Mouse (Mus musculus): ENCODE data around the gene Lipk. TPM values are rescaled to one million over a fixed set of nuclear protein-coding genes. Genes with fewer than 3 reads are reported as not detected.

Gene Lipk
- polyA plus RNA-seq, 1 experiment from 2014 or later: not detected

GRCm38 (mm10) chr19:34074239-34074638, 66.1 kb downstream of the Lipk start:
- H3K9me3 ChIP-seq: no peaks in the 10 kb centered on the region
- H3K27me3 ChIP-seq (ENCODE audit: insufficient read depth, poor library complexity, severe bottlenecking): no peaks in the 10 kb centered on the region
- no peak overlapping the region for H3K27ac ChIP-seq
- H3K36me3 ChIP-seq: no peaks in the 10 kb centered on the region
- DNase-seq (ENCODE audit: low spot score): no peak
- H3K4me1 ChIP-seq: no peaks in the 10 kb centered on the region
- H3K4me3 ChIP-seq: no peak overlapping the region

GRCm38 (mm10) chr19:34078130-34078529, 70.0 kb downstream of the Lipk start:
- H3K4me1 ChIP-seq: no peaks in the 10 kb centered on the region
- H3K4me3 ChIP-seq: no peak overlapping the region
- no peaks in the 10 kb centered on the region for H3K9me3 ChIP-seq
- H3K27me3 ChIP-seq (ENCODE audit: insufficient read depth, poor library complexity, severe bottlenecking): no peaks in the 10 kb centered on the region
- H3K36me3 ChIP-seq: no peaks in the 10 kb centered on the region
- DNase-seq (ENCODE audit: low spot score): no peak
- 78% methylated on average over 2 of the region's 2 CpGs for WGBS
- no peak overlapping the region for H3K27ac ChIP-seq

GRCm38 (mm10) chr19:34089011-34089680, 81.1 kb downstream of the Lipk start:
- no peak for DNase-seq (ENCODE audit: low spot score)
- Histone ChIP-seq H3K4me3 (no peak overlapping the region), H3K9me3 (no peaks in the 10 kb centered on the region), H3K4me1 (no peaks in the 10 kb centered on the region), H3K36me3 (no peaks in the 10 kb centered on the region), H3K27me3 (ENCODE audit: insufficient read depth, poor library complexity, severe bottlenecking) (no peaks in the 10 kb centered on the region), H3K27ac (no peak overlapping the region)
- 72% methylated on average over 3 of the region's 3 CpGs for WGBS

- H3K36me3 ChIP-seq: no peaks in the 10 kb centered on the region
- 77% methylated on average over 5 of the region's 5 CpGs for WGBS
- no peaks in the 10 kb centered on the region for H3K27me3 ChIP-seq (ENCODE audit: insufficient read depth, poor library complexity, severe bottlenecking)
Observed at GRCm38 (mm10) chr19:34095381-34095780, 87.3 kb downstream of the Lipk start.

GRCm38 (mm10) chr19:34096228-34096627, 88.1 kb downstream of the Lipk start:
- no peak overlapping the region for H3K27ac ChIP-seq
- no peak overlapping the region for H3K4me3 ChIP-seq
- no peaks in the 10 kb centered on the region for H3K27me3 ChIP-seq (ENCODE audit: insufficient read depth, poor library complexity, severe bottlenecking)
- H3K4me1 ChIP-seq: no peaks in the 10 kb centered on the region
- no peaks in the 10 kb centered on the region for H3K36me3 ChIP-seq
- no peaks in the 10 kb centered on the region for H3K9me3 ChIP-seq
- WGBS: 73% methylated on average over 1 of the region's 1 CpGs
- no peak for DNase-seq (ENCODE audit: low spot score)

More at GRCm38 (mm10) chr19:34095381-34095780, 87.3 kb downstream of the Lipk start:
- H3K4me1 ChIP-seq: no peaks in the 10 kb centered on the region
- H3K9me3 ChIP-seq: no peaks in the 10 kb centered on the region
- no peak overlapping the region for H3K4me3 ChIP-seq
- H3K27ac ChIP-seq: no peak overlapping the region
- DNase-seq (ENCODE audit: low spot score): no peak

Small RNA genes within 50 kb of the gene (microRNA-seq; reads per million reads assigned to microRNA genes)
- not detected for gene Gm23334

Other genes with a start within 250 kb of the Lipk start
- 10.2 and 11.2 TPM in 2 replicates for gene Lipo3, start 246.3 kb upstream of the Lipk start, polyA plus RNA-seq (2016; fragmentation: Nextera tagmentation; extraction: Ambion mirVana)
- not detected in 2 replicates for gene Lipo1, start 220.8 kb upstream of the Lipk start, polyA plus RNA-seq (2016; fragmentation: Nextera tagmentation; extraction: Ambion mirVana)
- gene Lipf, start 47.1 kb upstream of the Lipk start, polyA plus RNA-seq (2016; fragmentation: Nextera tagmentation; extraction: Ambion mirVana): 0.30 and 0.75 TPM in 2 replicates
- gene Lipn, start 59.1 kb downstream of the Lipk start, polyA plus RNA-seq (2016; fragmentation: Nextera tagmentation; extraction: Ambion mirVana): not detected in 2 replicates
- gene Lipm, start 92.6 kb downstream of the Lipk start, polyA plus RNA-seq (2016; fragmentation: Nextera tagmentation; extraction: Ambion mirVana): not detected in 2 replicates
- not detected in 2 replicates for gene Ankrd22, start 157.8 kb downstream of the Lipk start, polyA plus RNA-seq (2016; fragmentation: Nextera tagmentation; extraction: Ambion mirVana)
- 3.9 and 6.3 TPM in 2 replicates for gene Stambpl1, start 183.9 kb downstream of the Lipk start, polyA plus RNA-seq (2016; fragmentation: Nextera tagmentation; extraction: Ambion mirVana)
- gene Acta2, start 247.3 kb downstream of the Lipk start, polyA plus RNA-seq (2016; fragmentation: Nextera tagmentation; extraction: Ambion mirVana): 1,821 and 2,118 TPM in 2 replicates

All from heart, embryonic 10.5 days (tissue).